8 mouse cellular contexts compared by ENCODE assay signal in the genomic region with DNA sequence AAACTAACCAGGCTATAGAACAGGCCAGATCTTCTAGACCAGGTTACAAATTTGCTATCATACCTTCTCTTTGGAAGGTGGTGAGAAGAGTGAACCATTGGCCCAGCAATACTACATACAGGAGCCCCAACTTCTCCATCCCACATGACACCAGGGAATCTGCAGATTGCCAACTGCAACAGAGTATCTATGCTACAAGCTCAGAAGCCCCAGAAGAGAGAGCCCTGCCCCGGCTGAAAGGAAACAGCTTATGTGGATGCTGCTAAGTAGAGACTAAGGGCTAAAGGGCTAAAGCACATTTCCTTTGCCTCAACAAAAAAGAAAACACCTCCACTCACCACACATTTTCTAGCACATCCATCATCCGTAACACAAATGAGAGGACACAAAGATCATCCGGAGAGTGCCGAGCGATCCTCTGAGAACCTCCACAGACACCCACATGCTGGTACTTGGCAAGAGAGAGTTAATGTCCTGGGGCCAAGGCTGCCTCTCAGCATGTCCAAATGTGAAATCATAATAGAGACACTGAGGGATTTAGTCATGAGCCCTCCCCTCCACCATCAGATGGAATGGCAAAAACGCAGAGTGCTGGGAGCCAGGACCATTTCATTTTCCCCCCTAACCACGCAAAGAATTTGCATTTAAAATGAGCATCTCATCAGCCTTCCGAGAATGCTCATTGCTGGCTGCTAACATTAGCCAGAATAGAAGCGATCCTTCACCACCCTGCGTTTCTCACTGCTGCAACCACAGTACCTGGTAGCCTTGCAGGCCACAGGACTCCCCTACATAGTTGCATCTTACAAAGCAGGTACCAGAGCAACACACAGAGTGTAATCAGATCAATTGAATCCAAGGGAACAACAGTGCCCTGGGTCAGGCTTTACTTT. TPM values are rescaled to one million over a fixed set of nuclear protein-coding genes. Genes with fewer than 3 reads are reported as not detected.
DNase-seq lines count a peak whose midpoint lies in the region; ATAC-seq lines count a peak whose summit lies in the region.

No protein-coding gene starts in this region.

- no peak for DNase-seq in heart, postnatal 25 days (ENCODE audit: low spot score)
- peak; percentile 32 for DNase-seq in cerebellum, adult 8-10 months
- no peak for DNase-seq in spleen, postnatal 36 days (ENCODE audit: low spot score in 2 of 2)
- DNase-seq in ovary, postnatal 10 days (ENCODE audit: low spot score), result no peak
- no peak for DNase-seq in spleen, postnatal 4 days (ENCODE audit: low spot score in 2 of 2)

- 55% methylated on average over 10 of the region's 10 CpGs for WGBS in heart, embryonic 11.5 days (ENCODE audit: insufficient replicate concordance)
- 34% methylated on average over 10 of the region's 10 CpGs for WGBS in heart, embryonic 16.5 days
- WGBS in midbrain, embryonic 12.5 days, result 37% methylated on average over 10 of the region's 10 CpGs

- no peak overlapping the region for H3K4me3 ChIP-seq in heart, embryonic 11.5 days (ENCODE audit: low read depth, low read length)
- H3K4me3 ChIP-seq in heart, embryonic 16.5 days (ENCODE audit: low read length), result peak overlapping the region; percentile 30
- no peak overlapping the region for H3K4me3 ChIP-seq in midbrain, embryonic 12.5 days

- H3K4me1 ChIP-seq in heart, embryonic 11.5 days (ENCODE audit: control insufficient read depth, insufficient read depth, low read length), result peaks cover 10% of the 10 kb centered on the region
- H3K4me1 ChIP-seq in heart, embryonic 16.5 days (ENCODE audit: control insufficient read depth, insufficient read depth, low read length), result peaks cover 53% of the 10 kb centered on the region
- peaks cover 23% of the 10 kb centered on the region for H3K4me1 ChIP-seq in midbrain, embryonic 12.5 days

- ATAC-seq in heart, embryonic 11.5 days (replicated peaks; ENCODE audit: insufficient number of reproducible peaks, low FRiP score, low TSS enrichment), result no peak
- ATAC-seq in heart, embryonic 16.5 days (replicated peaks; ENCODE audit: extremely low read depth, insufficient read depth, low FRiP score), result peak; percentile 39
- ATAC-seq in midbrain, embryonic 12.5 days (ENCODE audit: low FRiP score, low read depth), result no peak

- H3K27ac ChIP-seq in heart, embryonic 11.5 days (ENCODE audit: low read depth, low read length), result no peak overlapping the region
- peak overlapping the region; percentile 87 for H3K27ac ChIP-seq in heart, embryonic 16.5 days (ENCODE audit: low read length)
- peak overlapping the region; percentile 46; the same call in 1 of the 2 replicates for H3K27ac ChIP-seq in midbrain, embryonic 12.5 days (replicated peaks)

- H3K4me2 ChIP-seq in heart, embryonic 11.5 days, result no peak overlapping the region; the same call in 1 of the 2 replicates
- H3K4me2 ChIP-seq in heart, embryonic 16.5 days (ENCODE audit: low read depth, low read length), result peak overlapping the region; percentile 35
- H3K4me2 ChIP-seq in midbrain, embryonic 12.5 days (replicated peaks), result peak overlapping the region; percentile 9; the same call in 1 of the 2 replicates

- H3K9ac ChIP-seq in heart, embryonic 11.5 days (ENCODE audit: low read depth, low read length), result peak overlapping the region; percentile 22; the same call in 1 of the 2 replicates
- peak overlapping the region; percentile 48 for H3K9ac ChIP-seq in heart, embryonic 16.5 days (ENCODE audit: low read length)
- no peak overlapping the region for H3K9ac ChIP-seq in midbrain, embryonic 12.5 days (replicated peaks)

- H3K9me3 ChIP-seq in heart, embryonic 11.5 days (replicated peaks; ENCODE audit: control insufficient read depth, low read length), result no peaks in the 10 kb centered on the region
- no peaks in the 10 kb centered on the region for H3K9me3 ChIP-seq in heart, embryonic 16.5 days (replicated peaks; ENCODE audit: control insufficient read depth, low read length)
- no peaks in the 10 kb centered on the region for H3K9me3 ChIP-seq in midbrain, embryonic 12.5 days

- intact Hi-C loops in heart, postnatal 25 days (cut with DNase I), result no loop called here

- H3K36me3 ChIP-seq in heart, embryonic 11.5 days (ENCODE audit: control insufficient read depth, insufficient read depth, low read length), result no peaks in the 10 kb centered on the region
- no peaks in the 10 kb centered on the region for H3K36me3 ChIP-seq in heart, embryonic 16.5 days (ENCODE audit: control insufficient read depth, insufficient read depth)
- no peaks in the 10 kb centered on the region for H3K36me3 ChIP-seq in midbrain, embryonic 12.5 days

- no peaks in the 10 kb centered on the region for H3K27me3 ChIP-seq in heart, embryonic 11.5 days (ENCODE audit: control insufficient read depth, insufficient read depth, low read length)
- H3K27me3 ChIP-seq in heart, embryonic 16.5 days (ENCODE audit: control insufficient read depth, insufficient read depth, low read length), result no peaks in the 10 kb centered on the region
- H3K27me3 ChIP-seq in midbrain, embryonic 12.5 days, result no peaks in the 10 kb centered on the region

RNA-seq across cellular contexts. Expression of a gene that starts 13.5 kb away (rescaled TPM):
- polyA plus RNA-seq in heart, embryonic 11.5 days (2014; fragmentation: Nextera tagmentation; extraction: Ambion mirVana), result 32.7 and 43.8 TPM in 2 replicates
- total RNA-seq in heart, postnatal 25 days (2021), result 10 to 100 TPM; 89.4 to 91.5 TPM
- 51.5 and 59.3 TPM in 2 replicates for polyA plus RNA-seq in heart, embryonic 16.5 days (2015; fragmentation: Nextera tagmentation; extraction: Ambion mirVana)
- polyA plus RNA-seq in midbrain, embryonic 12.5 days (2016; fragmentation: Nextera tagmentation; extraction: Ambion mirVana), result 16.9 and 24.0 TPM in 2 replicates
